Mouse (Mus musculus): ENCODE measurements at regions not wholly inside any gene's neighbourhood (a gene's known extent, or its start where the extent isn't known, plus 50 kb on each side); places are given as distances from the start of the nearest gene placed in this dataset.

GRCm38 (mm10) chr11:28782486-28782885, 70.5 kb upstream of the Efemp1 start:
- no peak for DNase-seq (ENCODE audit: low spot score)

GRCm38 (mm10) chr11:28770831-28771230, 82.2 kb upstream of the Efemp1 start:
- no peak for DNase-seq (ENCODE audit: low spot score)

DNA sequence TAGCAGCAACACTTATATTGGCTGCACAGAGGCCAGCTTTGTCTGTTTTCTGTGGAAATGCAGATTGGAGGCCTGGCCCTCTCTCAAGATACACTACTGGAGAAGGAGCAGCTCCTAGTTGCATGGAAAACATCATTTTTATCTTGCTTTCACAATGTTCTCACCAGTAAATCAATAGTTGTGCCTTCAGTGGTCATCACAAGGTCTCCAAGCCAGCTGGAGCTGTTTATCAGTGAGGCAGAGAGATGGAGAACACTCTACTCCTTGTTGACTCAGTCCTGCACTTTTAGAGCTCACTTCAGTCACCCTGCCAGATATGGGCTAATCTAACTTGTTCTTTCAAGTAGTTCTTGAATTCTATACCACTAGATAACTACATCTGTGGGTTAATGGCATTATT, 92.3 kb upstream of the Efemp1 start:
- no peak for DNase-seq (ENCODE audit: low spot score)

GRCm38 (mm10) chr11:28734941-28735597, 117.9 kb upstream of the Efemp1 start:
- peak; percentile 34 for DNase-seq (ENCODE audit: low spot score)

DNA sequence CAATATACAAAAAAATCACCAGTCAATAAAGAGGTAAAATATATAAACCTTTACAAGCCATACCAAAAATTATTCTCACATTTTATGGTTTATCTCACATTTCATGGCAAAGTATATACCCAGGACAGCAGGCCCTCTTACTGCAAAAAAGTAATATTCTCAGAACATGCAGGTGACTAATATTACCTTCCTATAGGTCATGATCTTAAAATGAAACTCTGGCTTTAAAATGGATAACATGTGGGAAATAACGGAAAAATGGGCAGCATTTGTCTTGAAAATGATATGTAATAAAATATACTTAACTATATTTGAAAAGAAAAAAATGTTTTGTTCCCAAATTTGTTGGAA, 118.4 kb upstream of the Efemp1 start:
- DNase-seq (ENCODE audit: low spot score): no peak

- DNase-seq (ENCODE audit: low spot score): no peak
Observed at GRCm38 (mm10) chr11:28733877-28734580, 119.0 kb upstream of the Efemp1 start.

DNA sequence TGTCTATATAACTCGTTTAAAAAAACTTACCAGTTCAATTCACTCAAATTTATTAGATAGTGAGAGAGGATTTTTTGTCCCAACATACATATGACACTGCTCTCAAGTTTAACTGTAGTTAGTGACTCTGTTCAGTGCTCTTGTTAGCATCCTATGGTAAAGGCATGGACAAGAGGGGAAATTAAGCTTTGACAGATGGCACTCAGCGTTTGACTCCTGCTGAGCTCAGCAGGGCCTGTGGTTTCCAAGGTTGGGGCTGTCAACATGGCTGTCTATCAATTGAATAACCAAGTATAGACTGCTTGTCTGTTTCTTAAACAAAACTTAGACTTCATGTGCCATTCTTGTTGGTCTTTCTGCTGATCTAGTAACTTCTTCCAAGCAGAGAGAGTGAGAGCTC, 122.9 kb upstream of the Efemp1 start:
- DNase-seq (ENCODE audit: low spot score): no peak

DNA sequence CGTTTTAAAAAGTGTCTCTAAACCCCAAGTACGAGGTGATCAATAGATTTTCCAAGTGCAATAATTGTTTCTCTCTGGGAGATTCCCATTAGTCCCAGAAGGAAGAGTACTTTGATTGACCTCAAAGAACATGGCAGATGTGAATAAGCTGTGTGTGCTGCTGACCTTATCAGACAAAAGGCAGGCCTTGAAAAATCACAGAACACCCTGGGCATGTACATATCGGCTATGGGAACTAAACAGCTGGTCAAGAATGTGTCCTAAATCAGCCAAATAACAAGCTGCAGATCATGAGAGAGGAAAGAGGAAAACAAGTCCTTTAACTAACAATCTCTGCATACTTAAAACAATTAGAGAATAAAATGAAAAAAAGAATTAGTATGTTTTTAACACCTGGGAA, 125.4 kb upstream of the Ccdc85a start:
- no peak for DNase-seq (ENCODE audit: low spot score)

DNA sequence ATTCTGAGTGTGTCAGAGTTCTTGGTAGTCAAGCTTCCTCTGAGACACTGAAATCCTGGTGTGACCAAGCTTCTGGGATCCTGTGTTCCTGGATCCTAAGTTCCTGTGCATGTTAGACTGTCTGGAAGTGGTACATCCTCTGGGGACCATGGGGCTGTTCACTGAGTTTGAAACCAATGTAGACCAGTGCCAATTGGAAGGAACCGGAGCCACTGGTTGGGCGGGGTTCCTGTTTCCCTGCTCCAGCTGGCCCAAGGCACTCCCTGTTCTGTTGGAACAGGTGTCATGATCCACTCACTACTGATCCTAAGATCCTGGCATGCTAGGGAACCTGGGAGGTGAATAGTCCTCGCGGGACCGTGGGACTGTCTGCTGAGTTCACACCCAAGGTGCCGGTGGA, 124.3 kb upstream of the Ccdc85a start:
- no peak for DNase-seq (ENCODE audit: low spot score)

- DNase-seq (ENCODE audit: low spot score): no peak
Observed at GRCm38 (mm10) chr11:28702384-28702783, 118.3 kb upstream of the Ccdc85a start.

GRCm38 (mm10) chr11:28701379-28701778, 117.3 kb upstream of the Ccdc85a start:
- DNase-seq (ENCODE audit: low spot score): no peak

DNA sequence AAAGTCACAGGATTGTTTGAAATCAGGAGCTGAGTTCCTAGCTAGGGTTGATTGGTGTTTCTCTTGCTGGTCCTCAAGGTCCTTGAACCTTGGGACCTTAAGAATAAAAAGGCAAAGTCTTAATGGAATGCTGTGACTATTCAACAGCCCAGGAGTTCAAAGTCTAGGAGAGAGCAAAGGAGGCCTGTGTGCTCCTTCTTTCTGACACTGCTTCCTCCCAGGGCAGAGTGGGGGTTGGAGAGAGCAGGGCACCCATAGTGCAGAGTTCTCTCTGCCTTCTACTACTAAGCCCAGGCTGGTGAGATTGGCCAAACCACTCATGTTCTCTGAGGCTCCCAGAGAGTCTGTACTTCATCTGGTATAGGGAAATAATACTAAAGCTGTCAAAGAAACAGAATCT, 115.6 kb upstream of the Ccdc85a start:
- no peak for DNase-seq (ENCODE audit: low spot score)

- DNase-seq (ENCODE audit: low spot score): no peak
Observed at GRCm38 (mm10) chr11:28697644-28698480, 113.7 kb upstream of the Ccdc85a start.

- DNase-seq (ENCODE audit: low spot score): no peak
Observed at GRCm38 (mm10) chr11:28695031-28695430, 110.9 kb upstream of the Ccdc85a start.

DNA sequence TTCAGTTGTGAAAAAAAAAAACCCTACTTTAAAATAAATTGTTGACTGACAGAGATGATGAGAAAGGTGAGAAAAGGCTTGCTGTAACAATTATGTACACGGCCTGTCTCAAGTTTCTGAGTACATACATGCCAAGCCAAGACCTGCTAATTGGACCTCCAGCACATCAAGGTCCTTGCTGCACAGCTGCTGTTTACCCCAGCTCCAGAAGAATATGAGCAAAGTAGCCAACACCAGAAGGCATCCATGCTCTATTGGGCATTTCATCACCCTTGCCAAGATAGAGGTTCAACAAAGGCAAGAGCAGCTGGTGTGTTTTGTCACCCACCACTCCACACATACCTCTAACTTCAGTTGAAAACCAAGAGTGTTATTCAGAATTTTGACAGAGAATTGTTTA, 109.2 kb upstream of the Ccdc85a start:
- no peak for DNase-seq (ENCODE audit: low spot score)

GRCm38 (mm10) chr11:28692263-28693194, 108.4 kb upstream of the Ccdc85a start:
- peak; percentile 11 for DNase-seq (ENCODE audit: low spot score)

- DNase-seq (ENCODE audit: low spot score): no peak
Observed at GRCm38 (mm10) chr11:28688436-28688835, 104.3 kb upstream of the Ccdc85a start.

DNA sequence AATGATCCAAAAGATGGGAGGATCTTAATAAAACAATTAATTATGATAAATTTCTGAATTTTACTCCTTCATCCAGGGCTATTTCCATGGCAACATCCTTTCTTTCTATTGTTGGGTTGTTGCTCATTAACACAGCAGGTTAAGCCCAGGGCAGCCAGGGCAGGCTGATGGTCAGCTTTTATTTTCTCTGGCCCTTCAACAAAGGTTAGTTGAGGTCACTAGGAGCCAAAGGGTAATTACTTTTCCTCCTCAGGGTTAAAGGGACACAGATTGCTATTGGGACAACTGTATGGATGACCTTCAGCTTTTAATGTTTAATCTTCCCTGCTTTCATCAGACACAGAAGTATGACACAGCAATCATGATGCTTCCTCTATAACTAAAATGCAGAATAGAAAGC, 101.3 kb upstream of the Ccdc85a start:
- DNase-seq (ENCODE audit: low spot score): no peak

GRCm38 (mm10) chr11:28681311-28681710, 97.2 kb upstream of the Ccdc85a start:
- no peak for DNase-seq (ENCODE audit: low spot score)

GRCm38 (mm10) chr11:28670765-28671164, 86.6 kb upstream of the Ccdc85a start:
- no peak for DNase-seq (ENCODE audit: low spot score)

DNA sequence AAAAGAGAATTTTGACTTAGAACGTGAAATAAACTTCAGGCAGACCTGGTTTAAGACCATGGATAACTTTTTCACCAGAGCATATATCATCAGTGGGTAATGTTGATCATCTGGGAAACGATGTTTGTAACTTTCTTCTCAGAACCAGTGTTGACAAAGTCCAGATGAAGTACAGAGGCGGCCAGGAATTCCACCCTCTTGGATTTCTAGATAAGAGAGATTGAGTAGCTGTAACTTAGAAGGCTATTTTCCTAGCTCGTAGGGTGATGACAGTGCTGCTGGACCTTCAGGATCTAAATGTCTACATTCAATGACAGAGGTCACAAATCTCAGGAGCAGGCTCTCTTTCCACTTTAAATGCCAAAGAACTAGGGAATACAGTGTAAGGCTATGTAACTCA, 85.2 kb upstream of the Ccdc85a start:
- no peak for DNase-seq (ENCODE audit: low spot score)

Measured in gastrocnemius, adult 18-20 months (tissue).